Mouse (Mus musculus): ENCODE data around the gene Prmt9. TPM values are rescaled to one million over a fixed set of nuclear protein-coding genes. Genes with fewer than 3 reads are reported as not detected.

Gene Prmt9
- total and polyA plus RNA-seq, 2 experiments from 2014 or later = 21.1 to 23.0 TPM

DNA sequence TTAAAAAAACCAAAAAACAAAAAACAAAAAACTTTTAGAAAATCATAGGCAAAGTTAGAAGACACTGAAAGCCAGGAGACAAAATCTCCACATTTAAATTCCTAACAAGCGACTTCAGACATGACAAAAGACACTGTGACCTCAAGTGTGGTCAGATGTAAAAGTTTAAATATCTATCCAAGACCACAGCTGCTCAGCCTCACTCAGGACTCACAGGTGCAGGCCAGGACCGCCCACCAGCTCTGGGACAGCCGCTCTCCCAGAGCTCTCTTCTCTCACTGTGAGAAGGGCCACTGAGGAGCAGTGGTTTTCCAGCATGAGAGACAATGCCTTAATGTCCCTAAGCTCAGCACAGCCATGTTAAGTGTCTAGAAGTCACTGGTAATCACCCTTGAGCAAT lies 38.8 kb upstream of the Prmt9 start:
- Histone ChIP-seq H3K36me3 (ENCODE audit: insufficient read depth, low read length) (no peaks in the 10 kb centered on the region), H3K9ac (replicated peaks; ENCODE audit: low read length) (no peak overlapping the region), H3K4me1 (ENCODE audit: insufficient read depth, low read length) (no peaks in the 10 kb centered on the region), H3K4me3 (ENCODE audit: low read length) (no peak overlapping the region), H3K9me3 (ENCODE audit: low read length) (no peaks in the 10 kb centered on the region), H3K4me2 (ENCODE audit: low read depth, low read length) (no peak overlapping the region), H3K27ac (no peak overlapping the region), H3K27me3 (ENCODE audit: insufficient read depth, low read length) (no peaks in the 10 kb centered on the region)
- WGBS = 81% methylated on average over 3 of the region's 3 CpGs
- TF ChIP-seq CTCF (IDR thresholded peaks at IDR 0.05; ENCODE audit: low read depth) = no peak
- no peak for DNase-seq (ENCODE audit: low spot score)
- ATAC-seq = no peak

DNA sequence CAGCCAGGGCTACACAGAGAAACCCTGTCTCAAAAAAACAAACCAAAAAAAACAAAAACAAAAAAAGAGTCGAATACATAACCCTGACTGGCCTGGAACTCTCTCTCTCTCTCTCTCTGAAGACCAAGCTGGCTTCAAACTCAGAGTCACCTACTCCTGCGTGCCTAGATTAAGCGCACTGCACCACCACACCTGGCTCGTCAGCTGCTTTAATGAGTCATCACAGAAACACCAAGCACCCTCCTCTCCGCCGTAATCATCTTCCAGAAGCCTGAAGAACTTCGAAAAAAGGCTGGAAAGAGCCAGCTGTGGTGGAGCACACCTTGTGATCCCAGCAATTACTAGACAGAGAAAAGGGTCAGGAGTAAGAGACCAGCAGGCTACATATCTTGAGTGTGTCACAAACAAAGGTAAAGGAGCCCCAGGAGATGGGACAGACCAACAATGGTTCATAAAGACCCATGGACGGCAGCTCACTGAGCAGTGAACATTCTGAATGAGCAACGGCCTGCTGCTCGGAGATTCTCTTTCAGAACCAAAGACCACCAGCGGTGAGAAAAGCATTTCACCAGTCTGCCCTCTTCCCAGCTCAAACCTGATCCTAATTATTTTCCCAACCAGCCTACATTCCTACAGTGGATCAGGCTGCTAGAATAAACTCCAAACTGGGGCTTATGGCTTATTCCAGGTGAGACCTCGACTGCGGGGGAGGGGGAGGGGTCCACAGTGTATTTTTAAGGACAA lies 37.3 kb upstream of the Prmt9 start:
- H3K27me3 ChIP-seq (ENCODE audit: insufficient read depth, low read length) = no peaks in the 10 kb centered on the region
- no peak for ATAC-seq
- WGBS = 38% methylated on average over 13 of the region's 13 CpGs

DNA sequence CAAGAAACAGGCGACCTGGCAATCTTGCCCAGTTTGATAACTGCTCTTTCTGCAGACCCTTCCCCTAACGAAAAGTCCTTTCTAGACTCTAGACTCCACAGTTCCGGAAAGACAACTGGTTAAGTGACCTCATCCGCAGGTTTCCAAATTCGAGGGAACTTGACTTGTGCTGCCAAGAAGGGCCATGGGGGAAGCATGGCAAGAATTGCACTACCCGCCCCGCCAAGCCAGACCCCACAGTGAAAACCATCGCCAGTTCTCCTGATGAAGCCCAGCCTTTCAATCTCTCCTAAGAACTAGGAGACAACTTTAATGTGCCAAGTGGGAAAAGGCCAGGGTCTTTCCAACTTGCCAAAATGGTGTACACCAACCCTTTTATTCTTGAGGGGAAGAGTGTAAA lies 34.0 kb upstream of the Prmt9 start:
- H3K9ac ChIP-seq (replicated peaks; ENCODE audit: low read length) = no peak overlapping the region
- DNase-seq (ENCODE audit: low spot score) (no peak), ATAC-seq (no peak)
- no peak overlapping the region for H3K4me2 ChIP-seq (ENCODE audit: low read depth, low read length)
- no peak overlapping the region for H3K27ac ChIP-seq
- H3K9me3 ChIP-seq (ENCODE audit: low read length) = no peaks in the 10 kb centered on the region
- no peaks in the 10 kb centered on the region for H3K4me1 ChIP-seq (ENCODE audit: insufficient read depth, low read length)
- no peaks in the 10 kb centered on the region for H3K36me3 ChIP-seq (ENCODE audit: insufficient read depth, low read length)
- H3K4me3 ChIP-seq (ENCODE audit: low read length) = no peak overlapping the region
- TF ChIP-seq CTCF (IDR thresholded peaks at IDR 0.05; ENCODE audit: low read depth) = no peak
- WGBS = 88% methylated on average over 8 of the region's 8 CpGs
- H3K27me3 ChIP-seq (ENCODE audit: insufficient read depth, low read length) = no peaks in the 10 kb centered on the region

More for the DNA sequence above, 37.3 kb upstream of the Prmt9 start:
- peak; percentile 17 for DNase-seq (ENCODE audit: low spot score)
- Histone ChIP-seq H3K9me3 (ENCODE audit: low read length) (no peaks in the 10 kb centered on the region), H3K4me3 (ENCODE audit: low read length) (no peak overlapping the region), H3K9ac (replicated peaks; ENCODE audit: low read length) (no peak overlapping the region), H3K4me2 (ENCODE audit: low read depth, low read length) (no peak overlapping the region), H3K4me1 (ENCODE audit: insufficient read depth, low read length) (no peaks in the 10 kb centered on the region), H3K27ac (no peak overlapping the region), H3K36me3 (ENCODE audit: insufficient read depth, low read length) (no peaks in the 10 kb centered on the region)
- TF ChIP-seq CTCF (IDR thresholded peaks at IDR 0.05; ENCODE audit: low read depth) = no peak

DNA sequence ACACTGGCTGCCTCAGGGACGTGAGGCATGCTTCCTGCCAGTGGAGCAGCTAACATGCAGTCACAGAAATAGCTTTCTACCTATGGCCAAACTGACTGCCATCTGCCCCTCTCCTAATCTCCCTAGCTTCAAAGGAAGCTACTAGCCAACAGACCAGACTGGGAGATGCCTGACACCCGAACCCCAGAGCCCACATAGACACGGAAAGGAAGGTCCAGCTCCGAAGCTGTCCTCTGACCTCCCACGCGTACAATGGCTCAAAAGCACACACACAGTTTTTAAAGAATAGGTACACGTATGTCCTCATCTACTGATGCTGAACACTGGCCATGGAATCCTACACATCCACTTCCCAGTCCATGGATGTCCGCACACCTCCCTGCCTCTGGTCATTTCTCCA lies 33.4 kb upstream of the Prmt9 start:
- no peaks in the 10 kb centered on the region for H3K4me1 ChIP-seq (ENCODE audit: insufficient read depth, low read length)
- H3K9ac ChIP-seq (replicated peaks; ENCODE audit: low read length) = no peak overlapping the region
- no peak overlapping the region for H3K4me3 ChIP-seq (ENCODE audit: low read length)
- DNase-seq (ENCODE audit: low spot score) = no peak
- no peak for TF ChIP-seq CTCF (IDR thresholded peaks at IDR 0.05; ENCODE audit: low read depth)
- WGBS = 83% methylated on average over 8 of the region's 8 CpGs
- H3K27me3 ChIP-seq (ENCODE audit: insufficient read depth, low read length) = no peaks in the 10 kb centered on the region
- no peaks in the 10 kb centered on the region for H3K9me3 ChIP-seq (ENCODE audit: low read length)
- 0 out of 2 replicates have a peak overlapping the region, but pooled peaks have one; percentile 13 for H3K4me2 ChIP-seq (ENCODE audit: low read depth, low read length)
- no peaks in the 10 kb centered on the region for H3K36me3 ChIP-seq (ENCODE audit: insufficient read depth, low read length)
- ATAC-seq = no peak
- no peak overlapping the region for H3K27ac ChIP-seq

DNA sequence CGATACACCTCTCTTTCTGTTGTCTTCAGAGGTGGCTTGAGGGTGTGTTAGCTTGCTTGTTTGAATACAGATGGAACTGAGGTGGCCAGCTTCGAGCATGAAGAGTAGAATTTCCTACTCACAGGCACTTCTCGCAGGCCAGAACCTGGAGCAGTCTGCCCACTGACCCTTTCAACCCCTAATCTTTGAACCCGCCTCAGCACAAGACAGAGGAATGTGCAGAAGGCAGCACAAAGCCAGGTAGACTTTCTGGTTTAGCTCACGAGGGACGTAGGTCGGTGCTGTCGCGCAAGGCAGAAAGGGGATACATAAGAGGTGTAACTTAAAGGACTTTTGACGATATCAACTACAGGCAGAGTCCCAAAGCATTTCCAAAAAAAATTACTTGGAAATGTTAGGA lies 32.4 kb upstream of the Prmt9 start:
- ATAC-seq = no peak
- no peak for TF ChIP-seq CTCF (IDR thresholded peaks at IDR 0.05; ENCODE audit: low read depth)
- peak overlapping the region; percentile 59 for H3K9ac ChIP-seq (replicated peaks; ENCODE audit: low read length)
- H3K4me1 ChIP-seq (ENCODE audit: insufficient read depth, low read length) = no peaks in the 10 kb centered on the region
- no peaks in the 10 kb centered on the region for H3K9me3 ChIP-seq (ENCODE audit: low read length)
- H3K36me3 ChIP-seq (ENCODE audit: insufficient read depth, low read length) = no peaks in the 10 kb centered on the region
- WGBS = 7% methylated on average over 10 of the region's 10 CpGs
- peak overlapping the region; percentile 67 for H3K4me3 ChIP-seq (ENCODE audit: low read length)
- peak overlapping the region; percentile 88 for H3K4me2 ChIP-seq (ENCODE audit: low read depth, low read length)
- no peak overlapping the region for H3K27ac ChIP-seq
- no peaks in the 10 kb centered on the region for H3K27me3 ChIP-seq (ENCODE audit: insufficient read depth, low read length)
- DNase-seq (ENCODE audit: low spot score) = no peak

DNA sequence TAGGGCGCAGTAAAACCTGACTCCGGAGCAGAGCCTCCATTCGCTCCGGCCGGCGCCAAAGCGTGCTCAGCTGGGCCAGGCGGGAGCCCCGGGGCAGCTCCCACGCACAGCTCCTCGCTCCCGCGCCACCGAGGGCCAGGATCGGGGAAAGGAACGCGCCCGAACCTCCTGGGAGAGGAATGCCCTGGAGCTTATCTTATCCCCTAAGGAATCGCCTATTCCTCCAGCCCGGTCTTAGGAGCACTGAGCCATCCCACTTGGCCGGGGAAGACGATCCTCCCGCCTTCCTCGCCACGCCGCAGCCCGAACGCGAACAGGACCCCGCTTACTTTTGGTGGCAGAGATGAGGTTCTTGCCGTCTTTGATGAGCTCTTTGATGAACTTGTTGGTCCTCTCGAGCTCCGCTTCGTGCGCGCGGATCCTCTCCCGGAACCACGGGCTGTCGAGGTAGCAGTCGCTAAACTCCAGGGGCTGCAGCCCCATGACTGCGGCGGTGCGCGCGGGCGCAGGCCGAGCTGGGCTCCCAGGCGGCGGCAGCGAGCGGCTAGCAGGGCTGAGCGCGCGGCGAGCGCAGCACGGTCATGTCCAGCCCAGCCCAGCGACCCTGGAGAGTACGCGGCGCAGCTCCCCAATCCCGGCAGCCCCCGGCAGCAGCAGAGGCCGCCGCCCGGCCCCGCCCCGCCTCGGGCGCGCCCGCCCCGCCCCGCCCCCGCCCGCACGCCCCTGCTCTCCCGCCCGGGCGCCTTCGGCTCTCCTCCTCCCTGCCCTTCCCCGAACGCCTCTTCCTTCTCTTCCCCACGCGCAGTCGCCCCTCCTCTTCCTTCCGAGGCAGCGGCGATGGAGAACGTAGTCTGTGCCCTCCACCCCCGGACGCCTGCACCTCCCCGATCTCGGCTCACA lies 31.6 kb upstream of the Prmt9 start, which contains the start of gene Arhgap10:
Arhgap10 (minus strand) TSS at position 653 of the 900 bp plus-strand sequence.
- DNase-seq (ENCODE audit: low spot score) (peak; percentile 76), ATAC-seq (peak; percentile 87)
- peak within 1 kb of the TSS; percentile 56 for H3K27ac ChIP-seq
- H3K4me3 ChIP-seq (ENCODE audit: low read length) = peak within 1 kb of the TSS; percentile 67
- no peak for TF ChIP-seq CTCF (IDR thresholded peaks at IDR 0.05; ENCODE audit: low read depth)
- no peaks in the 10 kb centered on the region for H3K27me3 ChIP-seq (ENCODE audit: insufficient read depth, low read length)
- under 1% methylated on average over 66 of the region's 95 CpGs for WGBS
- H3K9ac ChIP-seq (replicated peaks; ENCODE audit: low read length) = peak within 1 kb of the TSS; percentile 59
- no peaks in the 10 kb centered on the region for H3K4me1 ChIP-seq (ENCODE audit: insufficient read depth, low read length)
- no peaks in the 10 kb centered on the region for H3K9me3 ChIP-seq (ENCODE audit: low read length)
- H3K36me3 ChIP-seq (ENCODE audit: insufficient read depth, low read length) = no peaks in the 10 kb centered on the region
- peak within 1 kb of the TSS; percentile 88 for H3K4me2 ChIP-seq (ENCODE audit: low read depth, low read length)
